Mouse (Mus musculus) spleen, adult 2 months (tissue): Measurements from ENCODE around the gene Slc37a1.

ENCODE experiments used
- CTCF ChIP-seq: fragments of 200-500 bp; IDR thresholded peaks from 2 replicates; pipeline ENCODE4 v1.5.1; 2011; ENCODE audit warnings: mild to moderate bottlenecking, inconsistent platforms; ENCODE audit not compliant: insufficient read depth, insufficient read length, insufficient replicate concordance; ENCODE audit errors: extremely low read depth
- POLR2A ChIP-seq: fragments of 200-500 bp; IDR thresholded peaks from 2 replicates; pipeline ENCODE4 v1.6.1; 2011; ENCODE audit warnings: low read depth, low read length, inconsistent platforms

DNA sequence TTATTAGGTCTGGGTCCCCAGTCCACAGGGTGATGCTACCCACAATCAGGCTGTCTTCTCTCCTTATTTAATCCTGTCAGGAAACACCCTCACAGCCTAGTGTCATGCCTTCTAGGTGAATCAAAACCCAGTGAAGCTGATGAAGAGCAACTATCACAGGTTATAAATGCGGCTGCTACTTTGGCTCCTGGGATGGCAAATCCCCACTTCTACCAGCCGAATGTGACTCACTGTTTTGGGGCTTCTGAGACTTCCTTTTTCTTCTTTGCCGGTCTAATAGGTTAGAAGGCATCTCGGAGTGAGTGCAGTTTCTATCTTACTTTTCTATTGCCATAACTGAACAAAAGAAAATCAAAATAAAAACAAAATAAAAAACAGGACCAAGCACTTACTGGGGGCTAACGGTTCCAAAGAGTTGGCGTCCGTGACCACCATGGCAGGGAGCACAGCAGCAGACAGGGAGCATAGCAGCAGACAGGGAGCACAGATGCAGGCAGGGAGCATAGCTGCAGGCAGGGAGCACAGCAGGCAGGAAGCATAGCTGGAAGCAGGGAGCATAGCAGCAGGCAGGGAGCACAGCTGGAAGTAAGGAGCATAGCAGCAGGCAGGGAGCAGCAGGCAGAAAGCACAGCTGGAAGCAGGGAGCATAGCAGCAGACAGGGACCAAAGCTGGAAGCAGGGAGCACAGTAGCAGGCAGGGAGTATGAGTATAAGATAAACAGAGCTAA lies 2.6 kb downstream of the Slc37a1 start:
- no peak for TF ChIP-seq POLR2A
- TF ChIP-seq CTCF = no peak
